Mouse (Mus musculus) kidney, embryonic 14.5 days (tissue): Measurements from ENCODE around the gene Rpl36a. TPM values are rescaled to one million over a fixed set of nuclear protein-coding genes. Genes with fewer than 3 reads are reported as not detected.

Source experiments
- ATAC-seq: fragments of 200-750 bp; cut with Nextera tagmentation; 2 replicates; pipeline ENCODE4 v1.8.0; 2017; ENCODE audit warnings: moderate number of reproducible peaks, mild to moderate bottlenecking, moderate TSS enrichment, moderate library complexity; ENCODE audit not compliant: low FRiP score, low TSS enrichment
- H3K27ac ChIP-seq: fragments of 300-500 bp; sonication (generic); 2 replicates; pipeline ENCODE4 v1.5.1; 2014; ENCODE audit warnings: low read depth, mild to moderate bottlenecking, low read length, moderate library complexity, mixed read lengths
- H3K27me3 ChIP-seq: fragments of 300-500 bp; sonication (generic); 2 replicates; pipeline ENCODE4 v1.6.1; 2014; ENCODE audit warnings: mild to moderate bottlenecking, low read length; ENCODE audit not compliant: control insufficient read depth, insufficient read depth
- H3K36me3 ChIP-seq: fragments of 300-500 bp; sonication (generic); 2 replicates; pipeline ENCODE4 v1.6.1; 2014; ENCODE audit warnings: low read length, mixed read lengths; ENCODE audit not compliant: control insufficient read depth, insufficient read depth
- H3K4me1 ChIP-seq: fragments of 300-500 bp; sonication (generic); 2 replicates; pipeline ENCODE4 v1.6.1; 2014; ENCODE audit warnings: low read length, mixed read lengths; ENCODE audit not compliant: control insufficient read depth, insufficient read depth
- H3K4me2 ChIP-seq: fragments of 300-500 bp; sonication (generic); replicated peaks from 2 replicates; pipeline ENCODE4 v1.6.1; 2014; ENCODE audit warnings: low read depth, mild to moderate bottlenecking, low read length
- H3K4me3 ChIP-seq: fragments of 300-500 bp; sonication (generic); 2 replicates; pipeline ENCODE4 v1.5.1; 2014; ENCODE audit warnings: mild to moderate bottlenecking, low read length
- H3K9ac ChIP-seq: fragments of 300-500 bp; sonication (generic); 2 replicates; pipeline ENCODE4 v1.6.1; 2014; ENCODE audit warnings: low read depth, mild to moderate bottlenecking, low read length, moderate library complexity
- H3K9me3 ChIP-seq: fragments of 300-500 bp; sonication (generic); 2 replicates; pipeline ENCODE4 v1.6.1; 2016; ENCODE audit warnings: low read length; ENCODE audit not compliant: control insufficient read depth
- WGBS: fragments of 180-500 bp; shearing (Covaris S2); extraction: QIAGEN DNeasy Blood & Tissue Kit; methylation state at CpG from one replicate; pipeline ENCODE4 v1.1.7; 2014; 5-methylcytosine and 5-hydroxymethylcytosine counted together
- polyA plus RNA-seq: library from polyadenylated mRNA; unstranded; fragments of >200 nt; fragmentation: Nextera tagmentation; extraction: Ambion mirVana; gene quantifications from 2 replicates; pipeline ENCODE4 v1.2.1, GENCODE M21; 2014

Rpl36a gene
- polyA plus RNA-seq, 1 experiment from 2014 or later, result 515 TPM

GRCm38 (mm10) chrX:134635860-134636259, 50.4 kb downstream of the Rpl36a start:
- H3K4me3 ChIP-seq, result no peak overlapping the region
- ATAC-seq, result no peak
- H3K27ac ChIP-seq, result no peak overlapping the region
- no peaks in the 10 kb centered on the region for H3K27me3 ChIP-seq
- no peaks in the 10 kb centered on the region for H3K4me1 ChIP-seq
- no peaks in the 10 kb centered on the region for H3K36me3 ChIP-seq
- no peak overlapping the region for H3K4me2 ChIP-seq
- no peaks in the 10 kb centered on the region for H3K9me3 ChIP-seq
- 62% methylated on average over 3 of the region's 3 CpGs for WGBS
- H3K9ac ChIP-seq, result no peak overlapping the region

Other genes starting within 250 kb of the Rpl36a start
- gene Drp2, start 181.1 kb upstream of the Rpl36a start, polyA plus RNA-seq, result 1.0 and 1.1 TPM in 2 replicates
- not detected in 2 replicates for gene Taf7l, start 109.2 kb upstream of the Rpl36a start, polyA plus RNA-seq
- gene Timm8a1, start 43.8 kb upstream of the Rpl36a start, polyA plus RNA-seq, result 92.6 and 104 TPM in 2 replicates
- 0.31 and 0.41 TPM in 2 replicates for gene Btk, start 2.1 kb upstream of the Rpl36a start, polyA plus RNA-seq
- 5.0 and 6.3 TPM in 2 replicates for gene Gla, start 15.5 kb downstream of the Rpl36a start, polyA plus RNA-seq
- gene Hnrnph2, start 15.5 kb downstream of the Rpl36a start, polyA plus RNA-seq, result 91.6 and 99.6 TPM in 2 replicates
- gene Armcx4, start 100.9 kb downstream of the Rpl36a start, polyA plus RNA-seq, result 5.3 and 5.5 TPM in 2 replicates
- gene Armcx1, start 132.3 kb downstream of the Rpl36a start, polyA plus RNA-seq, result 37.7 and 39.7 TPM in 2 replicates
- gene Armcx6, start 165.8 kb downstream of the Rpl36a start, polyA plus RNA-seq, result 15.1 and 20.3 TPM in 2 replicates
- 34.0 and 56.3 TPM in 2 replicates for gene Armcx3, start 170.9 kb downstream of the Rpl36a start, polyA plus RNA-seq
- 54.8 and 66.8 TPM in 2 replicates for gene Armcx2, start 223.6 kb downstream of the Rpl36a start, polyA plus RNA-seq